Mouse (Mus musculus): ENCODE results near the gene Vegfa. TPM values are rescaled to one million over a fixed set of nuclear protein-coding genes. Genes with fewer than 3 reads are reported as not detected.
"Not testable (repeated sequence)": the region's sequence is repeated elsewhere in the genome, so short reads cannot be mapped to it uniquely, and the experiment has no call there.

Vegfa gene
- polyA plus RNA-seq, 1 experiment from 2014 or later, result 5.5 TPM

- 69% methylated on average over 6 of the region's 6 CpGs for WGBS
- Histone ChIP-seq H3K4me3 (no peak overlapping the region), H3K9me3 (0 out of 2 replicates have a peak, but pooled peaks cover 4% of the 10 kb centered on the region), H3K4me2 (no peak overlapping the region), H3K4me1 (no peaks in the 10 kb centered on the region), H3K36me3 (no peaks in the 10 kb centered on the region), H3K9ac (no peak overlapping the region), H3K27ac (no peak overlapping the region), H3K27me3 (no peaks in the 10 kb centered on the region)
- ATAC-seq (ENCODE audit: insufficient number of reproducible peaks, insufficient read depth, low FRiP score, low TSS enrichment, low read depth), result 0 out of 2 replicates have a peak, but pooled peaks have one; percentile 26
Measured at GRCm38 (mm10) chr17:45986374-45986773, 45.8 kb downstream of the Vegfa start.

- not testable (repeated sequence) for H3K9me3 ChIP-seq; H3K9ac ChIP-seq; H3K4me3 ChIP-seq; H3K36me3 ChIP-seq; H3K27ac ChIP-seq; H3K4me2 ChIP-seq; H3K4me1 ChIP-seq; ATAC-seq (ENCODE audit: insufficient number of reproducible peaks, insufficient read depth, low FRiP score, low TSS enrichment, low read depth); H3K27me3 ChIP-seq
- 98% methylated on average over 1 of the region's 1 CpGs for WGBS
Measured at GRCm38 (mm10) chr17:45983185-45983584, 49.0 kb downstream of the Vegfa start.

GRCm38 (mm10) chr17:45981841-45982240 is 50.3 kb downstream of the Vegfa start:
- H3K27ac ChIP-seq, result no peak overlapping the region
- no peak for ATAC-seq (ENCODE audit: insufficient number of reproducible peaks, insufficient read depth, low FRiP score, low TSS enrichment, low read depth)
- H3K9ac ChIP-seq, result no peak overlapping the region
- no peak overlapping the region for H3K4me2 ChIP-seq
- H3K27me3 ChIP-seq, result no peaks in the 10 kb centered on the region
- 49% methylated on average over 1 of the region's 1 CpGs for WGBS
- H3K36me3 ChIP-seq, result no peaks in the 10 kb centered on the region
- H3K4me1 ChIP-seq, result peaks cover 7% of the 10 kb centered on the region; the same call in 1 of the 2 replicates
- no peaks in the 10 kb centered on the region for H3K9me3 ChIP-seq
- H3K4me3 ChIP-seq, result no peak overlapping the region

GRCm38 (mm10) chr17:45979025-45979805 is 53.0 kb downstream of the Vegfa start:
- 66% methylated on average over 10 of the region's 10 CpGs for WGBS
- Histone ChIP-seq H3K4me1 (peaks cover 11% of the 10 kb centered on the region; the same call in 1 of the 2 replicates), H3K27ac (no peak overlapping the region), H3K4me3 (no peak overlapping the region), H3K9me3 (no peaks in the 10 kb centered on the region), H3K9ac (no peak overlapping the region), H3K27me3 (no peaks in the 10 kb centered on the region), H3K4me2 (no peak overlapping the region), H3K36me3 (no peaks in the 10 kb centered on the region)
- ATAC-seq (ENCODE audit: insufficient number of reproducible peaks, insufficient read depth, low FRiP score, low TSS enrichment, low read depth), result no peak

GRCm38 (mm10) chr17:45974461-45974860 is 57.7 kb downstream of the Vegfa start:
- no peak for ATAC-seq (ENCODE audit: insufficient number of reproducible peaks, insufficient read depth, low FRiP score, low TSS enrichment, low read depth)
- peaks cover 11% of the 10 kb centered on the region; the same call in 1 of the 2 replicates for H3K4me1 ChIP-seq
- no peak overlapping the region for H3K27ac ChIP-seq
- 35% methylated on average over 7 of the region's 7 CpGs for WGBS
- no peaks in the 10 kb centered on the region for H3K9me3 ChIP-seq
- H3K36me3 ChIP-seq, result no peaks in the 10 kb centered on the region
- H3K27me3 ChIP-seq, result no peaks in the 10 kb centered on the region
- no peak overlapping the region for H3K9ac ChIP-seq
- no peak overlapping the region for H3K4me2 ChIP-seq
- no peak overlapping the region for H3K4me3 ChIP-seq

GRCm38 (mm10) chr17:45973214-45973613 is 59.0 kb downstream of the Vegfa start:
- H3K4me2 ChIP-seq, result no peak overlapping the region
- 85% methylated on average over 7 of the region's 7 CpGs for WGBS
- no peaks in the 10 kb centered on the region for H3K9me3 ChIP-seq
- ATAC-seq (ENCODE audit: insufficient number of reproducible peaks, insufficient read depth, low FRiP score, low TSS enrichment, low read depth), result no peak
- H3K4me1 ChIP-seq, result peaks cover 5% of the 10 kb centered on the region
- no peak overlapping the region for H3K27ac ChIP-seq
- no peaks in the 10 kb centered on the region for H3K36me3 ChIP-seq
- H3K4me3 ChIP-seq, result no peak overlapping the region
- H3K9ac ChIP-seq, result no peak overlapping the region
- no peaks in the 10 kb centered on the region for H3K27me3 ChIP-seq

GRCm38 (mm10) chr17:45972405-45972804 is 59.8 kb downstream of the Vegfa start:
- ATAC-seq (ENCODE audit: insufficient number of reproducible peaks, insufficient read depth, low FRiP score, low TSS enrichment, low read depth), result no peak
- WGBS, result 81% methylated on average over 7 of the region's 7 CpGs
- H3K4me2 ChIP-seq, result no peak overlapping the region
- H3K36me3 ChIP-seq, result no peaks in the 10 kb centered on the region
- no peaks in the 10 kb centered on the region for H3K9me3 ChIP-seq
- H3K4me3 ChIP-seq, result no peak overlapping the region
- H3K27ac ChIP-seq, result no peak overlapping the region
- no peaks in the 10 kb centered on the region for H3K27me3 ChIP-seq
- peaks cover 14% of the 10 kb centered on the region for H3K4me1 ChIP-seq
- no peak overlapping the region for H3K9ac ChIP-seq

GRCm38 (mm10) chr17:45971800-45972199 is 60.4 kb downstream of the Vegfa start:
- H3K4me1 ChIP-seq, result peaks cover 18% of the 10 kb centered on the region
- H3K27ac ChIP-seq, result no peak overlapping the region
- no peaks in the 10 kb centered on the region for H3K27me3 ChIP-seq
- H3K9me3 ChIP-seq, result no peaks in the 10 kb centered on the region
- H3K4me2 ChIP-seq, result no peak overlapping the region
- WGBS, result 91% methylated on average over 6 of the region's 6 CpGs
- no peaks in the 10 kb centered on the region for H3K36me3 ChIP-seq
- no peak overlapping the region for H3K9ac ChIP-seq
- no peak overlapping the region for H3K4me3 ChIP-seq
- ATAC-seq (ENCODE audit: insufficient number of reproducible peaks, insufficient read depth, low FRiP score, low TSS enrichment, low read depth), result no peak

- no peak overlapping the region for H3K27ac ChIP-seq
- H3K9ac ChIP-seq, result no peak overlapping the region
- H3K9me3 ChIP-seq, result no peaks in the 10 kb centered on the region
- H3K27me3 ChIP-seq, result no peaks in the 10 kb centered on the region
- peaks cover 19% of the 10 kb centered on the region for H3K4me1 ChIP-seq
- H3K36me3 ChIP-seq, result no peaks in the 10 kb centered on the region
- H3K4me2 ChIP-seq, result no peak overlapping the region
- H3K4me3 ChIP-seq, result no peak overlapping the region
- ATAC-seq (ENCODE audit: insufficient number of reproducible peaks, insufficient read depth, low FRiP score, low TSS enrichment, low read depth), result no peak
- 83% methylated on average over 17 of the region's 17 CpGs for WGBS
Measured at GRCm38 (mm10) chr17:45970741-45971550, 61.2 kb downstream of the Vegfa start.

- Histone ChIP-seq H3K4me1 (peaks cover 18% of the 10 kb centered on the region), H3K9me3 (no peaks in the 10 kb centered on the region), H3K9ac (no peak overlapping the region), H3K36me3 (no peaks in the 10 kb centered on the region), H3K4me2 (no peak overlapping the region), H3K4me3 (no peak overlapping the region), H3K27me3 (no peaks in the 10 kb centered on the region), H3K27ac (no peak overlapping the region)
- 46% methylated on average over 8 of the region's 8 CpGs for WGBS
- no peak for ATAC-seq (ENCODE audit: insufficient number of reproducible peaks, insufficient read depth, low FRiP score, low TSS enrichment, low read depth)
Measured at GRCm38 (mm10) chr17:45969596-45969995, 62.6 kb downstream of the Vegfa start.

- ATAC-seq (ENCODE audit: insufficient number of reproducible peaks, insufficient read depth, low FRiP score, low TSS enrichment, low read depth), result no peak
- Histone ChIP-seq H3K36me3 (no peaks in the 10 kb centered on the region), H3K9me3 (no peaks in the 10 kb centered on the region), H3K4me2 (no peak overlapping the region), H3K9ac (no peak overlapping the region), H3K27me3 (no peaks in the 10 kb centered on the region), H3K4me3 (no peak overlapping the region), H3K27ac (peak overlapping the region; percentile 51), H3K4me1 (peaks cover 21% of the 10 kb centered on the region)
- WGBS, result 75% methylated on average over 11 of the region's 11 CpGs
Measured at GRCm38 (mm10) chr17:45968341-45968740, 63.8 kb downstream of the Vegfa start.

All from embryonic facial prominence, embryonic 13.5 days (tissue).